Comparison of ENCODE assay signal across 29 mouse cellular contexts in the genomic region with DNA sequence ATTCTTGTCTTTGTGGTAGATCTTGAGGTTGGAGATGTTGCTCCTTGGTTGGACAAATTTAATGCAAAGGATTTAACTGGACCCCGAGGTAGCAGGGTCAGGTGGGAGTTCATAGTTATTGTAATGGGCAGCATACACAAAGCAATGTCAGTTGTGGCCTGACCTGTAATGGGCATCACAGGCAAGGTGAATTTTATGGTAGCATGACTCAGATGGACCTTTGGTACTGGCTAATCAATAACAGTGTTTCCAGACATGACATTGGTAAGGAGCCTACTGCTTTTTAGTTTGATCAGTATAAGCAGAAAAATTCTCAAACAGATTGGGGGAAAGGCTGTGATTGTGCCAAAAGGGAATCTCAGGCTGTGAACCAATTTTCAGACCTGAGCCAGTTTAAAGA.
"Had no signal": no experiment of that assay in that cellular context is flagged by ENCODE, and none has a peak within 500 bp of the region (broad histone marks: within the 10 kb centered on the region; RNA-seq: fewer than 3 reads in every experiment).

No protein-coding gene starts in this region.

- ATAC-seq: liver, embryonic 12.5 days; lung, postnatal 0 days; midbrain, embryonic 15.5 days; midbrain, embryonic 16.5 days had no signal

- H3K4me2 ChIP-seq: limb, embryonic 12.5 days; limb, embryonic 13.5 days; limb, embryonic 15.5 days; liver, embryonic 12.5 days; liver, embryonic 13.5 days; liver, embryonic 15.5 days; lung, embryonic 14.5 days; lung, embryonic 15.5 days; midbrain, embryonic 12.5 days; midbrain, embryonic 15.5 days; neural tube, embryonic 12.5 days; neural tube, embryonic 13.5 days had no signal

- H3K27me3 ChIP-seq: limb, embryonic 12.5 days; limb, embryonic 13.5 days; limb, embryonic 15.5 days; liver, embryonic 12.5 days; liver, embryonic 13.5 days; liver, embryonic 15.5 days; lung, embryonic 15.5 days; midbrain, embryonic 12.5 days; midbrain, embryonic 15.5 days; neural tube, embryonic 12.5 days; neural tube, embryonic 13.5 days had no signal

- H3K9ac ChIP-seq: limb, embryonic 12.5 days; limb, embryonic 13.5 days; limb, embryonic 15.5 days; liver, embryonic 12.5 days; liver, embryonic 13.5 days; liver, embryonic 14.5 days; liver, embryonic 15.5 days; lung, embryonic 14.5 days; lung, embryonic 15.5 days; midbrain, embryonic 12.5 days; midbrain, embryonic 15.5 days; neural tube, embryonic 12.5 days; neural tube, embryonic 13.5 days had no signal

- H3K9me3 ChIP-seq: limb, embryonic 10.5 days; limb, embryonic 12.5 days; limb, embryonic 13.5 days; limb, embryonic 15.5 days; liver, embryonic 12.5 days; liver, embryonic 13.5 days; liver, embryonic 15.5 days; lung, embryonic 15.5 days; megakaryocyte, embryonic 14.5 days; midbrain, embryonic 10.5 days; midbrain, embryonic 12.5 days; midbrain, embryonic 15.5 days; neural tube, embryonic 12.5 days; neural tube, embryonic 13.5 days had no signal

- DNase-seq: left cerebral cortex, postnatal 4 days; liver, embryonic 13.5 days; lung, adult 18-20 months; lung, adult 2 months; lung, embryonic 14.5 days; lung, postnatal 10 days; lung, postnatal 14 days; lung, postnatal 36 days; lung, postnatal 4 days; midbrain, embryonic 14.5 days had no signal

- H3K4me1 ChIP-seq: limb, embryonic 10.5 days; limb, embryonic 12.5 days; limb, embryonic 13.5 days; limb, embryonic 15.5 days; liver, embryonic 12.5 days; liver, embryonic 13.5 days; liver, embryonic 15.5 days; lung, embryonic 15.5 days; midbrain, embryonic 10.5 days; midbrain, embryonic 12.5 days; midbrain, embryonic 15.5 days; neural tube, embryonic 12.5 days; neural tube, embryonic 13.5 days had no signal

- H3K36me3 ChIP-seq: limb, embryonic 10.5 days; limb, embryonic 12.5 days; limb, embryonic 13.5 days; limb, embryonic 15.5 days; liver, embryonic 12.5 days; liver, embryonic 13.5 days; liver, embryonic 15.5 days; lung, embryonic 15.5 days; midbrain, embryonic 10.5 days; midbrain, embryonic 12.5 days; midbrain, embryonic 15.5 days; neural tube, embryonic 12.5 days; neural tube, embryonic 13.5 days had no signal

- H3K27ac ChIP-seq: left cerebral cortex, adult 2 months; limb, embryonic 10.5 days; limb, embryonic 12.5 days; limb, embryonic 13.5 days; limb, embryonic 15.5 days; liver, embryonic 12.5 days; liver, embryonic 13.5 days; liver, embryonic 14.5 days; liver, embryonic 15.5 days; lung, embryonic 15.5 days; macrophage; midbrain, embryonic 10.5 days; midbrain, embryonic 12.5 days; midbrain, embryonic 15.5 days; neural tube, embryonic 12.5 days; neural tube, embryonic 13.5 days had no signal

- H3K4me3 ChIP-seq: left cerebral cortex, adult 2 months; limb, embryonic 10.5 days; limb, embryonic 12.5 days; limb, embryonic 13.5 days; limb, embryonic 15.5 days; liver, embryonic 12.5 days; liver, embryonic 13.5 days; liver, embryonic 15.5 days; lung, embryonic 15.5 days; megakaryocyte, embryonic 14.5 days; midbrain, embryonic 10.5 days; midbrain, embryonic 12.5 days; midbrain, embryonic 15.5 days; myocyte; neural tube, embryonic 12.5 days; neural tube, embryonic 13.5 days had no signal
